Mouse (Mus musculus): ENCODE results near the gene Dlgap1. TPM values are rescaled to one million over a fixed set of nuclear protein-coding genes. Genes with fewer than 3 reads are reported as not detected.

Dlgap1 gene
- total RNA-seq, 4 experiments from 2014 or later: 39.0 to 64.4 (median 46.2) TPM

Small RNA genes lying within 50 kb of the gene (microRNA-seq; reads per million reads assigned to microRNA genes)
- gene Mir1195: 0 reads per million in 2 experiments
